Mouse (Mus musculus): ENCODE results near the gene Pomgnt2. TPM values are rescaled to one million over a fixed set of nuclear protein-coding genes. Genes with fewer than 3 reads are reported as not detected.

Pomgnt2 gene
- polyA plus RNA-seq, 1 experiment from 2014 or later = 37.8 TPM

GRCm38 (mm10) chr9:121964941-121965340 is 32.0 kb downstream of the Pomgnt2 start:
- Histone ChIP-seq H3K9ac (replicated peaks) (no peak overlapping the region), H3K4me2 (no peak overlapping the region), H3K4me3 (replicated peaks) (no peak overlapping the region), H3K4me1 (0 out of 2 replicates have a peak, but pooled peaks cover 2% of the 10 kb centered on the region), H3K9me3 (replicated peaks) (no peaks in the 10 kb centered on the region), H3K27me3 (replicated peaks) (no peaks in the 10 kb centered on the region), H3K36me3 (no peaks in the 10 kb centered on the region), H3K27ac (replicated peaks) (no peak overlapping the region)
- ATAC-seq (ENCODE audit: low FRiP score) = no peak
- WGBS = 90% methylated on average over 7 of the region's 7 CpGs

- WGBS = 65% methylated on average over 7 of the region's 7 CpGs
- no peak overlapping the region for H3K9ac ChIP-seq (replicated peaks)
- no peak for ATAC-seq (ENCODE audit: low FRiP score)
Measured at GRCm38 (mm10) chr9:121959966-121960635, 36.8 kb downstream of the Pomgnt2 start.

GRCm38 (mm10) chr9:121952596-121952995 is 44.3 kb downstream of the Pomgnt2 start:
- 89% methylated on average over 6 of the region's 6 CpGs for WGBS
- Histone ChIP-seq H3K9ac (replicated peaks) (no peak overlapping the region), H3K36me3 (no peaks in the 10 kb centered on the region), H3K4me1 (peaks cover 13% of the 10 kb centered on the region), H3K27ac (replicated peaks) (no peak overlapping the region), H3K4me3 (replicated peaks) (no peak overlapping the region), H3K27me3 (replicated peaks) (no peaks in the 10 kb centered on the region), H3K4me2 (no peak overlapping the region), H3K9me3 (replicated peaks) (no peaks in the 10 kb centered on the region)
- no peak for ATAC-seq (ENCODE audit: low FRiP score)

More at GRCm38 (mm10) chr9:121959966-121960635, 36.8 kb downstream of the Pomgnt2 start:
- H3K4me1 ChIP-seq = 0 out of 2 replicates have a peak, but pooled peaks cover 3% of the 10 kb centered on the region
- H3K4me2 ChIP-seq = no peak overlapping the region
- no peaks in the 10 kb centered on the region for H3K9me3 ChIP-seq (replicated peaks)
- no peak overlapping the region for H3K4me3 ChIP-seq (replicated peaks)
- no peaks in the 10 kb centered on the region for H3K36me3 ChIP-seq
- H3K27ac ChIP-seq (replicated peaks) = no peak overlapping the region
- no peaks in the 10 kb centered on the region for H3K27me3 ChIP-seq (replicated peaks)

- Histone ChIP-seq H3K4me1 (peaks cover 13% of the 10 kb centered on the region), H3K27ac (replicated peaks) (peak overlapping the region; percentile 64; the same call in 1 of the 2 replicates), H3K9me3 (replicated peaks) (no peaks in the 10 kb centered on the region), H3K4me2 (peak overlapping the region; percentile 51), H3K4me3 (replicated peaks) (peak overlapping the region; percentile 25), H3K27me3 (replicated peaks) (no peaks in the 10 kb centered on the region), H3K36me3 (no peaks in the 10 kb centered on the region), H3K9ac (replicated peaks) (peak overlapping the region; percentile 34; the same call in 1 of the 2 replicates)
- WGBS = 43% methylated on average over 4 of the region's 4 CpGs
- peak; percentile 45 for ATAC-seq (ENCODE audit: low FRiP score)
Measured at GRCm38 (mm10) chr9:121951114-121951423, 45.8 kb downstream of the Pomgnt2 start.

GRCm38 (mm10) chr9:121950418-121951113 is 46.3 kb downstream of the Pomgnt2 start, which contains the start of gene Fam198a:
TSS of gene Fam198a (plus strand) at chr9:121950988.
- Histone ChIP-seq H3K27me3 (replicated peaks) (no peaks in the 10 kb centered on the region), H3K9ac (replicated peaks) (peak within 1 kb of the TSS; percentile 34; the same call in 1 of the 2 replicates), H3K4me3 (replicated peaks) (peak within 1 kb of the TSS; percentile 25), H3K9me3 (replicated peaks) (no peaks in the 10 kb centered on the region), H3K36me3 (no peaks in the 10 kb centered on the region), H3K4me1 (peaks cover 13% of the 10 kb centered on the region), H3K27ac (replicated peaks) (peak within 1 kb of the TSS; percentile 64), H3K4me2 (peak within 1 kb of the TSS; percentile 51)
- ATAC-seq (ENCODE audit: low FRiP score) = peak; percentile 82
- WGBS = 7% methylated on average over 14 of the region's 14 CpGs

GRCm38 (mm10) chr9:121948431-121948830 is 48.5 kb downstream of the Pomgnt2 start:
- Histone ChIP-seq H3K9me3 (replicated peaks) (no peaks in the 10 kb centered on the region), H3K9ac (replicated peaks) (no peak overlapping the region), H3K4me3 (replicated peaks) (no peak overlapping the region), H3K4me2 (no peak overlapping the region), H3K4me1 (peaks cover 13% of the 10 kb centered on the region), H3K36me3 (no peaks in the 10 kb centered on the region), H3K27me3 (replicated peaks) (no peaks in the 10 kb centered on the region), H3K27ac (replicated peaks) (no peak overlapping the region)
- no peak for ATAC-seq (ENCODE audit: low FRiP score)
- 86% methylated on average over 4 of the region's 4 CpGs for WGBS

GRCm38 (mm10) chr9:121947784-121948183 is 49.1 kb downstream of the Pomgnt2 start:
- Histone ChIP-seq H3K27ac (replicated peaks) (no peak overlapping the region), H3K36me3 (no peaks in the 10 kb centered on the region), H3K27me3 (replicated peaks) (no peaks in the 10 kb centered on the region), H3K9me3 (replicated peaks) (no peaks in the 10 kb centered on the region), H3K4me1 (peaks cover 13% of the 10 kb centered on the region), H3K9ac (replicated peaks) (no peak overlapping the region), H3K4me3 (replicated peaks) (no peak overlapping the region), H3K4me2 (no peak overlapping the region)
- no peak for ATAC-seq (ENCODE audit: low FRiP score)
- WGBS = 16% methylated on average over 4 of the region's 4 CpGs

GRCm38 (mm10) chr9:121943628-121944027 is 53.3 kb downstream of the Pomgnt2 start:
- Histone ChIP-seq H3K4me3 (replicated peaks) (no peak overlapping the region), H3K4me1 (no peaks in the 10 kb centered on the region), H3K9ac (replicated peaks) (no peak overlapping the region), H3K4me2 (no peak overlapping the region), H3K9me3 (replicated peaks) (no peaks in the 10 kb centered on the region), H3K27ac (replicated peaks) (no peak overlapping the region), H3K27me3 (replicated peaks) (no peaks in the 10 kb centered on the region), H3K36me3 (no peaks in the 10 kb centered on the region)
- no peak for ATAC-seq (ENCODE audit: low FRiP score)
- 88% methylated on average over 3 of the region's 3 CpGs for WGBS

GRCm38 (mm10) chr9:121943005-121943404 is 53.9 kb downstream of the Pomgnt2 start:
- 93% methylated on average over 3 of the region's 3 CpGs for WGBS
- no peak for ATAC-seq (ENCODE audit: low FRiP score)

GRCm38 (mm10) chr9:121937944-121938355 is 59.0 kb downstream of the Pomgnt2 start:
- Histone ChIP-seq H3K27ac (replicated peaks) (peak overlapping the region; percentile 64), H3K9ac (replicated peaks) (peak overlapping the region; percentile 41), H3K27me3 (replicated peaks) (no peaks in the 10 kb centered on the region), H3K36me3 (no peaks in the 10 kb centered on the region), H3K9me3 (replicated peaks) (no peaks in the 10 kb centered on the region), H3K4me1 (0 out of 2 replicates have a peak, but pooled peaks cover 3% of the 10 kb centered on the region), H3K4me2 (peak overlapping the region; percentile 51), H3K4me3 (replicated peaks) (peak overlapping the region; percentile 47)
- ATAC-seq (ENCODE audit: low FRiP score) = peak; percentile 76
- 68% methylated on average over 21 of the region's 21 CpGs for WGBS

More at GRCm38 (mm10) chr9:121943005-121943404, 53.9 kb downstream of the Pomgnt2 start:
- Histone ChIP-seq H3K4me2 (no peak overlapping the region), H3K4me3 (replicated peaks) (no peak overlapping the region), H3K9ac (replicated peaks) (no peak overlapping the region), H3K36me3 (no peaks in the 10 kb centered on the region), H3K9me3 (replicated peaks) (no peaks in the 10 kb centered on the region), H3K27ac (replicated peaks) (no peak overlapping the region), H3K4me1 (no peaks in the 10 kb centered on the region), H3K27me3 (replicated peaks) (no peaks in the 10 kb centered on the region)

- WGBS = 65% methylated on average over 6 of the region's 6 CpGs
- peak overlapping the region; percentile 47 for H3K4me3 ChIP-seq (replicated peaks)
- H3K36me3 ChIP-seq = no peaks in the 10 kb centered on the region
- H3K27ac ChIP-seq (replicated peaks) = peak overlapping the region; percentile 64
- ATAC-seq (ENCODE audit: low FRiP score) = peak; percentile 67
- no peaks in the 10 kb centered on the region for H3K27me3 ChIP-seq (replicated peaks)
- H3K9me3 ChIP-seq (replicated peaks) = no peaks in the 10 kb centered on the region
- H3K9ac ChIP-seq (replicated peaks) = peak overlapping the region; percentile 41
- H3K4me1 ChIP-seq = 0 out of 2 replicates have a peak, but pooled peaks cover 3% of the 10 kb centered on the region
- peak overlapping the region; percentile 51 for H3K4me2 ChIP-seq
Measured at GRCm38 (mm10) chr9:121937451-121937864, 59.5 kb downstream of the Pomgnt2 start.

GRCm38 (mm10) chr9:121936952-121937351 is 60.0 kb downstream of the Pomgnt2 start:
- ATAC-seq (ENCODE audit: low FRiP score) = peak; percentile 87
- H3K36me3 ChIP-seq = no peaks in the 10 kb centered on the region
- no peaks in the 10 kb centered on the region for H3K27me3 ChIP-seq (replicated peaks)
- no peak overlapping the region for H3K27ac ChIP-seq (replicated peaks)
- H3K4me1 ChIP-seq = 0 out of 2 replicates have a peak, but pooled peaks cover 3% of the 10 kb centered on the region
- peak overlapping the region; percentile 47 for H3K4me3 ChIP-seq (replicated peaks)
- H3K4me2 ChIP-seq = peak overlapping the region; percentile 51
- 67% methylated on average over 1 of the region's 1 CpGs for WGBS
- H3K9ac ChIP-seq (replicated peaks) = no peak overlapping the region
- H3K9me3 ChIP-seq (replicated peaks) = no peaks in the 10 kb centered on the region
